Mouse (Mus musculus): ENCODE measurements at regions not wholly inside any gene's neighbourhood (a gene's known extent, or its start where the extent isn't known, plus 50 kb on each side); places are given as distances from the start of the nearest gene placed in this dataset.

- DNase-seq (ENCODE audit: extremely low spot score, low read depth, low spot score) = no peak
Observed at GRCm38 (mm10) chr4:125439856-125440255, 50.6 kb upstream of the Grik3 start.

GRCm38 (mm10) chr4:125437161-125437822 lies 53.2 kb upstream of the Grik3 start:
- DNase-seq (ENCODE audit: extremely low spot score, low read depth, low spot score) = no peak

- no peak for DNase-seq (ENCODE audit: extremely low spot score, low read depth, low spot score)
Observed at GRCm38 (mm10) chr4:125433511-125433910, 57.0 kb upstream of the Grik3 start.

GRCm38 (mm10) chr4:125431648-125432047 lies 58.9 kb upstream of the Grik3 start:
- DNase-seq (ENCODE audit: extremely low spot score, low read depth, low spot score) = no peak

- no peak for DNase-seq (ENCODE audit: extremely low spot score, low read depth, low spot score)
Observed at GRCm38 (mm10) chr4:125430845-125431244, 59.7 kb upstream of the Grik3 start.

- DNase-seq (ENCODE audit: extremely low spot score, low read depth, low spot score) = no peak
Observed at GRCm38 (mm10) chr4:125428736-125429135, 61.8 kb upstream of the Grik3 start.

- DNase-seq (ENCODE audit: extremely low spot score, low read depth, low spot score) = no peak
Observed at GRCm38 (mm10) chr4:125420561-125421241, 69.8 kb upstream of the Grik3 start.

- DNase-seq (ENCODE audit: extremely low spot score, low read depth, low spot score) = no peak
Observed at GRCm38 (mm10) chr4:125419491-125420255, 70.8 kb upstream of the Grik3 start.

GRCm38 (mm10) chr4:125415308-125415707 lies 75.2 kb upstream of the Grik3 start:
- DNase-seq (ENCODE audit: extremely low spot score, low read depth, low spot score) = no peak

- no peak for DNase-seq (ENCODE audit: extremely low spot score, low read depth, low spot score)
Observed at GRCm38 (mm10) chr4:125413833-125414719, 76.4 kb upstream of the Grik3 start.

- DNase-seq (ENCODE audit: extremely low spot score, low read depth, low spot score) = no peak
Observed at GRCm38 (mm10) chr4:125410736-125411441, 79.6 kb upstream of the Grik3 start.

GRCm38 (mm10) chr4:125399376-125400112 lies 91.0 kb upstream of the Grik3 start:
- DNase-seq (ENCODE audit: extremely low spot score, low read depth, low spot score) = no peak

GRCm38 (mm10) chr4:125397007-125397461 lies 93.5 kb upstream of the Grik3 start:
- no peak for DNase-seq (ENCODE audit: extremely low spot score, low read depth, low spot score)

GRCm38 (mm10) chr4:125391269-125391668 lies 99.2 kb upstream of the Grik3 start:
- no peak for DNase-seq (ENCODE audit: extremely low spot score, low read depth, low spot score)

- DNase-seq (ENCODE audit: extremely low spot score, low read depth, low spot score) = no peak
Observed at GRCm38 (mm10) chr4:125385811-125386210, 104.7 kb upstream of the Grik3 start.

GRCm38 (mm10) chr4:125364011-125364410 lies 126.5 kb upstream of the Grik3 start:
- no peak for DNase-seq (ENCODE audit: extremely low spot score, low read depth, low spot score)

GRCm38 (mm10) chr4:125361611-125362520 lies 128.6 kb upstream of the Grik3 start:
- DNase-seq (ENCODE audit: extremely low spot score, low read depth, low spot score) = no peak

- DNase-seq (ENCODE audit: extremely low spot score, low read depth, low spot score) = no peak
Observed at GRCm38 (mm10) chr4:125358356-125358755, 132.1 kb upstream of the Grik3 start.

Measured in hindlimb bud, embryonic 11.5 days (tissue).